Mouse (Mus musculus) lung, postnatal 0 days (tissue): ENCODE results near the gene Ikzf1. TPM values are rescaled to one million over a fixed set of nuclear protein-coding genes. Genes with fewer than 3 reads are reported as not detected.

Experiments
- ATAC-seq: fragments of 200-750 bp; cut with Nextera tagmentation; 2 replicates; pipeline ENCODE4 v1.8.0; 2017; ENCODE audit warnings: moderate library complexity
- DNase-seq: peaks from one replicate; pipeline ENCODE4 v3.0.0-alpha.2; 2016; ENCODE audit warnings: low spot score
- H3K27ac ChIP-seq: fragments of 300-500 bp; sonication (generic); 2 replicates; pipeline ENCODE4 v1.5.1; 2014; ENCODE audit warnings: antibody characterized with exemption, mild to moderate bottlenecking, low read length, mixed read lengths
- H3K27me3 ChIP-seq: fragments of 300-500 bp; sonication (generic); replicated peaks from 2 replicates; pipeline ENCODE4 v1.6.1; 2014; ENCODE audit warnings: low read length, mixed read lengths; ENCODE audit not compliant: insufficient read depth
- H3K36me3 ChIP-seq: fragments of 300-500 bp; sonication (generic); 2 replicates; pipeline ENCODE4 v1.6.1; 2014; ENCODE audit warnings: low read length, mixed read lengths; ENCODE audit not compliant: insufficient read depth
- H3K4me1 ChIP-seq: fragments of 300-500 bp; sonication (generic); 2 replicates; pipeline ENCODE4 v1.6.1; 2014; ENCODE audit warnings: antibody characterized with exemption, low read depth, low read length, mixed read lengths; ENCODE audit not compliant: insufficient read depth
- H3K4me2 ChIP-seq: fragments of 300-500 bp; sonication (generic); replicated peaks from 2 replicates; pipeline ENCODE4 v1.6.1; 2014; ENCODE audit warnings: low read depth, mild to moderate bottlenecking, low read length, moderate library complexity, mixed read lengths
- H3K4me3 ChIP-seq: fragments of 300-500 bp; sonication (generic); 2 replicates; pipeline ENCODE4 v1.5.1; 2014; ENCODE audit warnings: low read depth, low read length
- H3K9ac ChIP-seq: fragments of 300-500 bp; sonication (generic); replicated peaks from 2 replicates; pipeline ENCODE4 v1.6.1; 2014; ENCODE audit warnings: low read depth, mild to moderate bottlenecking
- H3K9me3 ChIP-seq: fragments of 300-500 bp; sonication (generic); 2 replicates; pipeline ENCODE4 v1.6.1; 2016; ENCODE audit warnings: low read length, mixed read lengths
- CTCF ChIP-seq: IDR thresholded peaks from 2 replicates; pipeline ENCODE4 v1.5.1; 2016; ENCODE audit warnings: antibody characterized with exemption, mild to moderate bottlenecking
- EP300 ChIP-seq: IDR thresholded peaks from 2 replicates; pipeline ENCODE4 v1.6.1; 2016; ENCODE audit warnings: antibody characterized with exemption, mild to moderate bottlenecking, control low read depth
- WGBS: fragments of 180-500 bp; shearing (Covaris S2); extraction: QIAGEN DNeasy Blood & Tissue Kit; methylation state at CpG from one replicate; pipeline ENCODE4 v1.1.7; 2014; 5-methylcytosine and 5-hydroxymethylcytosine counted together
- polyA plus RNA-seq: library from polyadenylated mRNA; unstranded; fragments of >200 nt; fragmentation: Nextera tagmentation; extraction: Ambion mirVana; gene quantifications from 2 replicates; pipeline ENCODE4 v1.2.1, GENCODE M21; 2015

The Ikzf1 gene
- polyA plus RNA-seq, 1 experiment from 2014 or later = 1.7 TPM

- Histone ChIP-seq H3K36me3 (no peaks in the 10 kb centered on the region), H3K4me1 (no peaks in the 10 kb centered on the region), H3K4me3 (no peak overlapping the region), H3K9ac (no peak overlapping the region), H3K27me3 (no peaks in the 10 kb centered on the region), H3K27ac (no peak overlapping the region), H3K4me2 (no peak overlapping the region), H3K9me3 (no peaks in the 10 kb centered on the region)
- no peak for TF ChIP-seq EP300
- no peak for TF ChIP-seq CTCF
- DNase-seq (no peak), ATAC-seq (no peak)
- WGBS = 48% methylated on average over 6 of the region's 6 CpGs
Measured at GRCm38 (mm10) chr11:11701378-11701777, 16.6 kb downstream of the Ikzf1 start.

GRCm38 (mm10) chr11:11703776-11704175 is 19.0 kb downstream of the Ikzf1 start:
- no peak overlapping the region for H3K4me3 ChIP-seq
- ATAC-seq (no peak), DNase-seq (no peak)
- H3K4me2 ChIP-seq = no peak overlapping the region
- H3K9ac ChIP-seq = no peak overlapping the region
- no peaks in the 10 kb centered on the region for H3K9me3 ChIP-seq
- no peaks in the 10 kb centered on the region for H3K27me3 ChIP-seq
- H3K4me1 ChIP-seq = no peaks in the 10 kb centered on the region
- no peaks in the 10 kb centered on the region for H3K36me3 ChIP-seq
- no peak for TF ChIP-seq EP300
- no peak overlapping the region for H3K27ac ChIP-seq

DNA sequence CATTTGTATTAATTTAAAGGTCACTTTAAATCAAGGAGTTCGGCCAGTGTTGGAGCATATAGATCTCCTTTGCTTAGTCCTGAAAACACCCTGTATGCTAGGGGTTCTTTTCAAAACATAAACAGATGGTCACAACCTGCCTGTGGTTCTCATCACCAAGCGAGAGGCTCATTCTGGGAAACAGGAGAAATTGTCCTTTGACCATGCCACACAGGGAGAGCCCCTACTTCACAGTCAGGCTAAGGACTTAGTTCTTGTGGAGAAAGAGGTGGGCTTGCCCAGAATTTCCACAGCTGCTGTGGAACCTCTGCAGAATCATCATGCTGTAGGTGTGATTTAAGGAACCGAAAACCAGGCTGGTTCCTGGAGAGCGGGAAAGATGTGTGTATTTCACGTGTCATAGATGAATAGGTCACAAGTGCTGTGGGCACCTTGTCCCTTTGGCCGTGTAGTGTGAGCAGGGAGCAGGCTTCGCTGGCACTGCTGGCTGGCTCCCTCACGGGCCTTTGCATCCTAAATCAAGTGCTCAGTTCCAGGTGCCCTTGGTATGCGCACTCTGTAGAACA is 23.4 kb downstream of the Ikzf1 start:
- 82% methylated on average over 9 of the region's 9 CpGs for WGBS
- H3K9ac ChIP-seq = no peak overlapping the region
- H3K27me3 ChIP-seq = no peaks in the 10 kb centered on the region
- H3K4me1 ChIP-seq = no peaks in the 10 kb centered on the region
- DNase-seq = no peak
- no peak overlapping the region for H3K4me2 ChIP-seq
- no peak for TF ChIP-seq CTCF
- no peak for TF ChIP-seq EP300
- ATAC-seq = no peak
- no peaks in the 10 kb centered on the region for H3K9me3 ChIP-seq
- H3K27ac ChIP-seq = no peak overlapping the region
- no peaks in the 10 kb centered on the region for H3K36me3 ChIP-seq
- H3K4me3 ChIP-seq = no peak overlapping the region

GRCm38 (mm10) chr11:11709311-11709710 is 24.5 kb downstream of the Ikzf1 start:
- Histone ChIP-seq H3K4me3 (no peak overlapping the region), H3K27ac (no peak overlapping the region), H3K4me1 (no peaks in the 10 kb centered on the region), H3K27me3 (no peaks in the 10 kb centered on the region), H3K9me3 (no peaks in the 10 kb centered on the region), H3K36me3 (no peaks in the 10 kb centered on the region), H3K4me2 (no peak overlapping the region), H3K9ac (no peak overlapping the region)
- DNase-seq = no peak
- ATAC-seq = no peak
- TF ChIP-seq CTCF = no peak
- TF ChIP-seq EP300 = no peak
- WGBS = 87% methylated on average over 6 of the region's 6 CpGs

- no peak for TF ChIP-seq CTCF
- no peak for TF ChIP-seq EP300
- Histone ChIP-seq H3K9ac (no peak overlapping the region), H3K4me3 (no peak overlapping the region), H3K36me3 (no peaks in the 10 kb centered on the region), H3K9me3 (no peaks in the 10 kb centered on the region), H3K27ac (no peak overlapping the region), H3K4me2 (no peak overlapping the region), H3K4me1 (no peaks in the 10 kb centered on the region), H3K27me3 (no peaks in the 10 kb centered on the region)
- no peak for ATAC-seq
- no peak for DNase-seq
Measured at GRCm38 (mm10) chr11:11710718-11711117, 25.9 kb downstream of the Ikzf1 start.

DNA sequence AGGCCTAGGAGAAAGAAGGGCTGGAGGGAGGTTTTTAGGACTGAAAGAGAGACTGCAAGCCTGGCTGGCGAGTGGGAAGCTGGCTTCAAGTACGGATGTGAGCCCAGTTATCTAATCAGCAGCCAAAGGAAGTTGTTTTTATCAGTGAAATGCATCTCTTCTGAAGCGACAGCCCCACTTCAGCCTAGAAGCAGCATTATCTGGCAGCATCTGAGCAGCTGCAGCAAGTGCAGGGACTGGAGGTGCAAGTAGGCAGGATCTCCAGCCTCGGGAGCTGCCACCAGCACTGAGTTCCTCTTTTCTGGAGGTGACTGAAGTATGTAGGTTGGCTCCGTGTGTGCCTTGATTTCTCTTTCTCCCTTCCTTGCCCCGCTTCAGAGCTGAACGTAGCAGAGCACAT is 26.9 kb downstream of the Ikzf1 start:
- ATAC-seq (no peak), DNase-seq (no peak)
- Histone ChIP-seq H3K36me3 (no peaks in the 10 kb centered on the region), H3K4me3 (no peak overlapping the region), H3K9me3 (no peaks in the 10 kb centered on the region), H3K27ac (no peak overlapping the region), H3K4me1 (no peaks in the 10 kb centered on the region), H3K4me2 (no peak overlapping the region), H3K27me3 (no peaks in the 10 kb centered on the region), H3K9ac (no peak overlapping the region)
- TF ChIP-seq EP300 (no peak), CTCF (no peak)
- 32% methylated on average over 7 of the region's 7 CpGs for WGBS

- WGBS = 61% methylated on average over 2 of the region's 2 CpGs
- Histone ChIP-seq H3K27ac (no peak overlapping the region), H3K4me2 (no peak overlapping the region), H3K36me3 (no peaks in the 10 kb centered on the region), H3K9me3 (no peaks in the 10 kb centered on the region), H3K4me3 (no peak overlapping the region), H3K9ac (no peak overlapping the region), H3K27me3 (no peaks in the 10 kb centered on the region), H3K4me1 (no peaks in the 10 kb centered on the region)
- DNase-seq = no peak
- no peak for ATAC-seq
- TF ChIP-seq EP300 (no peak), CTCF (no peak)
Measured at GRCm38 (mm10) chr11:11714676-11715075, 29.9 kb downstream of the Ikzf1 start.
